Mouse (Mus musculus) embryonic facial prominence, embryonic 13.5 days (tissue): ENCODE data around the gene AI597479. TPM values are rescaled to one million over a fixed set of nuclear protein-coding genes. Genes with fewer than 3 reads are reported as not detected.
"Not testable (repeated sequence)": the region's sequence is repeated elsewhere in the genome, so short reads cannot be mapped to it uniquely, and the experiment has no call there.

Source experiments
- ATAC-seq: fragments of 200-750 bp; cut with Nextera tagmentation; 2 replicates; pipeline ENCODE4 v1.8.0; 2017; ENCODE audit warnings: low read depth; ENCODE audit not compliant: insufficient number of reproducible peaks, insufficient read depth, low FRiP score, low TSS enrichment
- H3K27ac ChIP-seq: fragments of 300-500 bp; sonication (generic); 2 replicates; pipeline ENCODE4 v1.5.1; 2015; ENCODE audit warnings: moderate library complexity, mild to moderate bottlenecking, inconsistent platforms
- H3K27me3 ChIP-seq: fragments of 300-500 bp; sonication (generic); 2 replicates; pipeline ENCODE4 v1.6.1; 2015; ENCODE audit warnings: mild to moderate bottlenecking, inconsistent platforms
- H3K36me3 ChIP-seq: fragments of 300-500 bp; sonication (generic); 2 replicates; pipeline ENCODE4 v1.6.1; 2015; ENCODE audit warnings: mild to moderate bottlenecking, inconsistent platforms
- H3K4me1 ChIP-seq: fragments of 300-500 bp; sonication (generic); 2 replicates; pipeline ENCODE4 v1.6.1; 2015; ENCODE audit warnings: inconsistent platforms
- H3K4me2 ChIP-seq: fragments of 300-500 bp; sonication (generic); 2 replicates; pipeline ENCODE4 v1.6.1; 2015; ENCODE audit warnings: moderate library complexity, mild to moderate bottlenecking, inconsistent platforms
- H3K4me3 ChIP-seq: fragments of 300-500 bp; sonication (generic); 2 replicates; pipeline ENCODE4 v1.5.1; 2015; ENCODE audit warnings: mild to moderate bottlenecking, inconsistent platforms
- H3K9ac ChIP-seq: fragments of 300-500 bp; sonication (generic); 2 replicates; pipeline ENCODE4 v1.6.1; 2015; ENCODE audit warnings: mild to moderate bottlenecking, inconsistent platforms
- H3K9me3 ChIP-seq: fragments of 300-500 bp; sonication (generic); 2 replicates; pipeline ENCODE4 v1.6.1; 2016; ENCODE audit warnings: inconsistent platforms
- WGBS: fragments of 180-500 bp; shearing (Covaris S2); methylation state at CpG from one replicate; pipeline ENCODE4 v1.1.7; 2015; ENCODE audit warnings: mixed read lengths; 5-methylcytosine and 5-hydroxymethylcytosine counted together
- polyA plus RNA-seq: library from polyadenylated mRNA; unstranded; fragments of >200 nt; fragmentation: Nextera tagmentation; extraction: Ambion mirVana; gene quantifications from 2 replicates; pipeline ENCODE4 v1.2.1, GENCODE M21; 2015

AI597479 gene
- polyA plus RNA-seq, 1 experiment from 2014 or later, result 34.2 TPM

DNA sequence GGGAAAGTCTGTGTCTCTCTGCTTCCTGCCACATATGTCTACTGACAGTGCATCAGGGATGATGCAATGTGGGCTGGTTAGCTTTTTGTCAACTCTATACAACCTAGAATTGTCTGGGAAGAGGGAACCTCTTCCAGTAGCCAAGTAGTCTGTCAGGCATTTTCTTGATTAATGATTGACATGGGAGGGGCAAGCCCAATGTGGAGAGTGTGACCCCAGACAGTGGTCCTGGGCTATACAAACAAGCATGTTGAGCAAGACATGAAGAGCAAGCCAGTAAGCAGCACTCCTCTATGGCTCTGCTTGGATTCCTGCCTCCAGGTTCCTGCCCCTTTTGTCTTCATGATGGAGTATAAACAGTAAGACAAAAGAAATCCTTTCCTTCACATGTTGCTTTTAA is 28.7 kb downstream of the AI597479 start:
- Histone ChIP-seq H3K4me1 (0 out of 2 replicates have a peak, but pooled peaks cover 5% of the 10 kb centered on the region), H3K4me2 (no peak overlapping the region), H3K27ac (no peak overlapping the region), H3K9ac (no peak overlapping the region), H3K27me3 (no peaks in the 10 kb centered on the region), H3K36me3 (peaks cover 27% of the 10 kb centered on the region), H3K4me3 (no peak overlapping the region), H3K9me3 (no peaks in the 10 kb centered on the region)
- ATAC-seq, result no peak

DNA sequence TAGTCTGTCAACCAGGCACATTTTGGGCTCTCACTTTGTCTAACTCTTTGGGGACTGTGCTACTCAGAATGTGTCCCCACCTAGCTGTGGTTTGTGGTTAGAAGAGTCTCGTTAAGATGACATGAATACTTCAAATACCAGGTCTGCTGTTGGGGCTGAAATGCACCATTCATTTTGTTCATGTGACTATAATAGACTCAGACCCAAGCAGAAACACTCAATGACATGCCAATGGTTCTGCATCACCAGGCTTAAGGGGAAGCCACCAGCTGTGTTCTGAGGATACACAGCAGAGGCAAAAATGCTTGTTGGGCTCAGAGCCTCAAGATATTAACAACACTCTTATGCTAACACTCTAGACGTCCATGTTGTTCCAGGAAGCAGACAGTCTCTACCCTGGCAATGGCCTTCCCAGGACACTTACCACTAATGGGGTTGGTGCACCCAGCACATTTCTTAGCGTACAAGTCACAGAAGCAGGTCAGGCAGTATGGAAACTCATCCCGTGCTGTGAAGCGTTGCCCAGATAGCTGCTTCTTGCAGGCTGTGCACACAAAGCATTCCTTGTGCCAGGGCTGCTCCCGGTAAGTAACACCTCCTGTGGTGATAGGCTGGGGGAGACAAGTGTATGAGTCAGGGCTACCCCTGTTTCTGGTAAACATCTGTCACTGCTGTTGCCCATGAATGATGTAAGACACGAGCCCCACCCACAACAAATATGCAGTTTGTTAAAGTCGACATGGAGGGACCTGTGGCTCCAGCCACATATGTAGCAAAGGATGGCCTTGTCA is 29.5 kb downstream of the AI597479 start:
- Histone ChIP-seq H3K9ac (no peak overlapping the region), H3K4me1 (0 out of 2 replicates have a peak, but pooled peaks cover 5% of the 10 kb centered on the region), H3K27me3 (no peaks in the 10 kb centered on the region), H3K4me3 (no peak overlapping the region), H3K4me2 (no peak overlapping the region), H3K27ac (no peak overlapping the region), H3K36me3 (peaks cover 27% of the 10 kb centered on the region), H3K9me3 (no peaks in the 10 kb centered on the region)
- no peak for ATAC-seq
- 67% methylated on average over 8 of the region's 8 CpGs for WGBS

DNA sequence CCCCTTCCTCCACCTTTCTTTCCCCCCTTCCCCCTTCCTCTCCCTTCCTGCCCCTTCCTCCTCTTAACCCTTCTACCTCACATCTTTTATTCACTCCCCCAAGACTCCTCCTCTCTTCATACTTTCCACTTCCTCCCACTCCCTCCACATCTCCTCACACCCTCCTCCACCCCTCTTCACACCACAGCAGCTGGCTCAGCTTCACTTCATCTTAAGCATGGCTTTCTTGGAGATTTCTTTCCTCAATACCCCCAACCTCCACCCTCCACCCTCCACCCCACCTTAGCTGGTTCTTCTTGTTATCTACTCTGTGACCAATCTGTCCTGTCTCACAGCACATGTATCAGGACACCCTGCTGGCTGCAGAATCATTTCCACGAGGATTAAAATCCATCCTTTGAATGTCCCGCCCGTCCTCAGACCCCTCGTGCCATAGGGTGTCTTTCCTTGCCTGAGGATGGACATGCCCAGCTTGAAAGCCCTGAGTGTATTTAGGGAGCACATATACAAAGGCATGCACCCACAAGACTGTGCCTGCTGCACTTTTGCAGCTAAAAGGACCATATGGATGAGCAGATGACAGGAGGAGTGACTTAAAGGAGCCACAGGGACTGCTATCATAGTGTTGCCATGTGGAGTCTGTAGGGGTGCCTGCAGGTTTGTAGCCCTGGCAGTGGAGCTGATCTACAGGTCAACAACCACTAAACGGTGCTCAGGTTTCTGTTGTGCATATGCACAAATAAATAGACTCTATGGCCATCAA is 31.9 kb downstream of the AI597479 start:
- H3K4me3 ChIP-seq, result no peak overlapping the region
- WGBS, result 83% methylated on average over 5 of the region's 5 CpGs

DNA sequence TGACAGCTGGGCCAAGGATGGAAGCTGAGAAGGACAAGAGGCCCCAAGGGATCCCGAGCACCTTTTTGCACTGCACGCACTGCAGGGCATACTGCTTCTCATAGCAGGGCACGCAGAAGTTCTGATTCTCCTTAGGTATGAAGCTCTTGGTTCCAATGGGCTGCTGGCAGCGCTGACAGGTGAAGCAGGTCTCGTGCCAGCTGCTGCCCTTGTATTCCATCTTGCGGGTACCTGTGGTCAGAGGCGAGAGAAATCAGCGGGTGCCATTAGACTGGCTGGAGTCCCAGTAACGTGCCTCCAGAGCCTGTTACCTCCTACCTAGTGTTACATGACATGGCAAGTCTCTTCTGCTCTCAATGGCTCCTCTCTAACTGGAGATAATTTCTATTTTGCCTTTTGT is 33.1 kb downstream of the AI597479 start:
- Histone ChIP-seq H3K27ac (no peak overlapping the region), H3K9ac (no peak overlapping the region), H3K4me1 (0 out of 2 replicates have a peak, but pooled peaks cover 5% of the 10 kb centered on the region), H3K4me3 (no peak overlapping the region), H3K36me3 (peaks cover 22% of the 10 kb centered on the region), H3K9me3 (no peaks in the 10 kb centered on the region), H3K4me2 (no peak overlapping the region), H3K27me3 (no peaks in the 10 kb centered on the region)
- WGBS, result 90% methylated on average over 9 of the region's 9 CpGs
- ATAC-seq, result no peak

More for the DNA sequence above, 31.9 kb downstream of the AI597479 start:
- Histone ChIP-seq H3K4me1 (0 out of 2 replicates have a peak, but pooled peaks cover 5% of the 10 kb centered on the region), H3K4me2 (no peak overlapping the region), H3K27ac (no peak overlapping the region), H3K9ac (no peak overlapping the region), H3K9me3 (no peaks in the 10 kb centered on the region), H3K27me3 (no peaks in the 10 kb centered on the region), H3K36me3 (peaks cover 13% of the 10 kb centered on the region)
- ATAC-seq, result no peak

DNA sequence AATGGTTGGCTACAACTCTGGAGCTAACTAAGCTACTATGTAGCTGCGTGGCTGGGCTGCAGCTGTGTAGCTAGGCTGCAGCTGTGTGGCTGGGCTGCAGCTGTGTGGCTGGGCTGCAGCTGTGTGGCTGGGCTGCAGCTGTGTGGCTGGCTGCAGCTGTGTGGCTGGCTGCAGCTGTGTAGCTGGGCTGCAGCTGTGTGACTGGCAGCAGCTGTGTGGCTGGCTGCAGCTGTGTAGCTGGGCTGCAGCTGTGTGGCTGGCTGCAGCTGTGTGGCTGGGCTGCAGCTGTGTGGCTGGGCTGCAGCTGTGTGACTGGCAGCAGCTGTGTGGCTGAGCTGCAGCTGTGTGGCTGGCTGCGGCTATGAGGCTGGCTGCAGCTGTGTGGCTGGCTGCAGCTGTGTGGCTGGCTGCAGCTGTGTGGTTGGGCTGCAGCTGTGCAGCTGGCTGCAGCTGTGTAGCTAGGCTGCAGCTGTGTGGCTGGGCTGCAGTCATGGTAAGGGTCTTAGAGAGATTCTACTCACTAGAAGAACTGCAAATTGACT is 38.0 kb downstream of the AI597479 start:
- not testable (repeated sequence) for H3K4me3 ChIP-seq, H3K9ac ChIP-seq, H3K4me1 ChIP-seq, H3K27me3 ChIP-seq, ATAC-seq, H3K27ac ChIP-seq, H3K9me3 ChIP-seq, H3K4me2 ChIP-seq
- H3K36me3 ChIP-seq, result peaks cover 11% of the 10 kb centered on the region
- WGBS, result 79% methylated on average over 2 of the region's 2 CpGs

DNA sequence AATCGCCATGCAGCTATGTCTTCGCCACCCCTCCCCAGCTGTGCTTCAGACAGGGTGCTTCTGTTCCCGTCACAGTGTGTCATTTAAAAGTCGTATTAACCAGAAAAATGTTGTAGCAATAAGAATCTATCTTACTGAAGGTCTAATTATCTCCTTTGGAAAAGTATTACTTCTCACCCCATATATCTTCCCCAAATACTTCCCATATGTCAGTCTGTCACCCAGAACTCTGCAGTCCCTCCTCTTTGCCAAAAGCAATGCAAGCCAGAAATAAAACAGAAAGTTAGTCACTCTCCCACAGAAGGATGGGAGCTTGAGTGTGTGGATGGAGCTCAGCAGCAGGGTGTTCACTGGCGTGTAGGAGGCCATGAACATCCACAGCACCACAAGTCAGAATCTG is 38.8 kb downstream of the AI597479 start:
- H3K4me2 ChIP-seq, result no peak overlapping the region
- no peak overlapping the region for H3K4me3 ChIP-seq
- no peaks in the 10 kb centered on the region for H3K4me1 ChIP-seq
- ATAC-seq, result no peak
- no peak overlapping the region for H3K9ac ChIP-seq
- 88% methylated on average over 5 of the region's 5 CpGs for WGBS
- no peaks in the 10 kb centered on the region for H3K9me3 ChIP-seq
- H3K27me3 ChIP-seq, result no peaks in the 10 kb centered on the region
- H3K27ac ChIP-seq, result no peak overlapping the region
- H3K36me3 ChIP-seq, result peaks cover 11% of the 10 kb centered on the region

DNA sequence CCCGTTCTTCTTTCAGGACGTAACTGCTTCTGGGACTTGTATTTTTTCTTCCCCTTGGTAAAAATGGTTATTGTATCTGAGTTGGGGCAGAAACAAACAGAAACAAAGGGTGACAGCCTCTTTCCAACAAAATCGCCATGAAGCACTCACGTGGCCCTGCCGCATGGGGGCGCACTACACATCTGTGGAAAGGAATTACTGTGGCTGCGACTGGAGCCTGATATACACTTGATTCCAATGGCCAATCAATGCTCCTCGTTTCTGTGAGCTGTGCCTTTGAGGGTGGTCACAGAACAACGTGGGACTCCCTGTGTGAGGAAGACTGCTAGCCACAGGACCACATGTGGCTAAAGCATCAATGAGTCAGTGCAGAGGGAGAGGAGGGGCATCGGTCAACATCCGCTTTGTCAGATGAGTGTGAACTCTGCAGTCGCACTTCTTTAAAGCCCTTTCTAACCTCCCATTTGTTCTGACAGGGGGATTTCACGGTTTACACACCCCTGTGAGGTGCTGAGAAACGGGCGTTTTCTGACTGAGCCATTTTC is 39.8 kb downstream of the AI597479 start:
- H3K27me3 ChIP-seq, result no peaks in the 10 kb centered on the region
- H3K36me3 ChIP-seq, result peaks cover 11% of the 10 kb centered on the region
- H3K9ac ChIP-seq, result no peak overlapping the region
- peaks cover 7% of the 10 kb centered on the region; the same call in 1 of the 2 replicates for H3K4me1 ChIP-seq
- H3K27ac ChIP-seq, result no peak overlapping the region
- no peak overlapping the region for H3K4me2 ChIP-seq
- no peaks in the 10 kb centered on the region for H3K9me3 ChIP-seq
- H3K4me3 ChIP-seq, result no peak overlapping the region
- no peak for ATAC-seq
- WGBS, result 78% methylated on average over 15 of the region's 15 CpGs

DNA sequence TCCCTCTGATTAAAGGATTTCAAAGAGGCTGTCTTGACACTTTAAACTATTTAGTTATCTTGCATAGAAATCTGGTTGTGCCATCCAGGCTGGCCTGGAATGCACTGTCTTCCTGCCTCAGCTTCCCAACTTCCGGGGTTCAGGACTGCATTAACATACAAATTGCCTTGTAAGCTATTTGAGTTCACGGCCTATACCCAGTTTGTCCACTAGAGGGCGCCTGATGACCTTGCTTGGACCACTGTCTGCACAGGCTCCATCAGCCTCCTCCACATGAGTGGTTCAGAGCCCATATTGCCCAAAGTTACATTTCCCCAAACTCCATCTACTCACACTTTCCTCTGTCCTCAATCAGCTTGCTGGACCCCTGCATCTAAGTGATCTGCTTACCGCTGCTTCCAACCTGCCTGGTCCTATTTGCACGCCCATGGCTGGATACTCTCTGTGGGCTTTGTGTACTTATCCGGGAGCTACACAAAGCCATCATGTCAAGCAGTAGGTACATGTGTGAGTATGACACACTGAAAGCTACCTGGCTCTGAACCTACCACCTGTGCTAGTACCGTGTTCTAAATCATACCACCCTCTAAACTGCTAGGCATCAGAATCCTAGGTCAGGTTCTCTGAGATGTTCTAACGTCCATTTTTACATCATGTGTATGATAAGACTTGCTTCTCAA is 41.2 kb downstream of the AI597479 start:
- no peak overlapping the region for H3K27ac ChIP-seq
- H3K36me3 ChIP-seq, result peaks cover 11% of the 10 kb centered on the region
- peaks cover 7% of the 10 kb centered on the region; the same call in 1 of the 2 replicates for H3K4me1 ChIP-seq
- no peak overlapping the region for H3K4me3 ChIP-seq
- H3K27me3 ChIP-seq, result no peaks in the 10 kb centered on the region
- ATAC-seq, result no peak
- H3K9me3 ChIP-seq, result no peaks in the 10 kb centered on the region
- 51% methylated on average over 8 of the region's 8 CpGs for WGBS
- no peak overlapping the region for H3K4me2 ChIP-seq
- no peak overlapping the region for H3K9ac ChIP-seq

DNA sequence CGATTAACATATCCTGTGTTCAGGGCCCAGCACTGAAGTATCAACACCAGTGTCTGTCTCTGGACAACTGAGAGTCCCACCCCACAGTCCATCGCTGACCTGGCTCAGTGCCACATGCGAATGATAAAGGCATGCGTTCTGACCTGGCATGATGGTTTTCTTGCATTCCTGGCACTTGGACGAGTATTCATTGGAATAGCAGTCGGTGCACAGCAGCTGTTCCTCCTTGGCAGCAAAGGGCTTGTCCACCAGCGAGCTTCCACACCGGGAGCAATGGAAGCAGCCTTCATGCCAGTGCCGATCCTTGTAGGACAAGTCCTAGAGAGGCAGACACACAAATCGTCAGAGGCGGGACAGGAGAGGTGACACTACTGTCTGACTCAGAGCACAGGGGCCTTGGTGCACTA is 43.0 kb downstream of the AI597479 start:
- no peak overlapping the region for H3K27ac ChIP-seq
- no peak overlapping the region for H3K9ac ChIP-seq
- no peak overlapping the region for H3K4me3 ChIP-seq
- no peaks in the 10 kb centered on the region for H3K27me3 ChIP-seq
- WGBS, result 83% methylated on average over 11 of the region's 11 CpGs
- no peaks in the 10 kb centered on the region for H3K9me3 ChIP-seq
- no peak overlapping the region for H3K4me2 ChIP-seq
- peaks cover 3% of the 10 kb centered on the region for H3K36me3 ChIP-seq
- ATAC-seq, result no peak
- H3K4me1 ChIP-seq, result peaks cover 10% of the 10 kb centered on the region

DNA sequence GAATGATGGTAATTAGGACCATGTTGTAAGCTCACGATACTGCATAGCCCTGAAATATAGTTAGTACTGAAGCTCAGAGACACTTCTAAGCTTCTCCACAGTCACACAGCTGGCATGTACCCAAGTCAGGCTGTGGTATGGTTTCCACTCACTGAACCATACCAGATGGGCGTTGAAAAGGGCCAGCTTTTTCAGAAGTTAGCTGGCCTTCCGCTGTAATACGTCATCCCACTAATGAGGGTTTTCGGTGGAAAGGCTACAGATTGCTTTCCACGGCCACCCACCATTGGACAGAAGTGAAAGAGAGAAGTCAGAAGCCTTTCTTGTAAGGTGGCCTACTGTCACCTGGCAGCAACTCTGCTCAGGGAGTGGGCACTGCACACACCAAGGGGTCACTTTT is 44.3 kb downstream of the AI597479 start:
- Histone ChIP-seq H3K4me3 (no peak overlapping the region), H3K27me3 (no peaks in the 10 kb centered on the region), H3K27ac (no peak overlapping the region), H3K9ac (no peak overlapping the region), H3K36me3 (no peaks in the 10 kb centered on the region), H3K4me1 (peaks cover 12% of the 10 kb centered on the region), H3K4me2 (no peak overlapping the region), H3K9me3 (no peaks in the 10 kb centered on the region)
- no peak for ATAC-seq
- WGBS, result 67% methylated on average over 6 of the region's 6 CpGs

DNA sequence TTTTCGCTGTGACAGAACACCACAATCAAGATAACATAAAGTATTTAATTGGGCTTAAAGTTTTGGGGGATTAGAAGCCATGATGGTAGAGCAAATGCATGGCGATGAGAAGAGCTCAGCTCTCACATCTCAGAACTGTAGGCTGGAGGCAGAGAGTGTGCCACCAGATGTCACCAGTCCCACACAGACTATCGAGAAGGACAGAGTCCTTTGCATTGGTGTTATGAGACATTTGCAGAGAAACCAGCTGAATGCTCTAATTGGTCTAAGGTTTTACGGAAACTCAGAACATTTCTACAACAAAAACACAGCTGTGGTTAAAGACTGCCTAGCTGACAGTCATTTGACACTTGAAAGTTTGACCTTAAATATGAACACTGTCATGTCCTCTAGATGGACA is 44.8 kb downstream of the AI597479 start:
- H3K9me3 ChIP-seq, result no peaks in the 10 kb centered on the region
- no peaks in the 10 kb centered on the region for H3K27me3 ChIP-seq
- no peak for ATAC-seq
- H3K36me3 ChIP-seq, result no peaks in the 10 kb centered on the region
- WGBS, result 76% methylated on average over 4 of the region's 4 CpGs
- H3K4me1 ChIP-seq, result peaks cover 12% of the 10 kb centered on the region
- H3K9ac ChIP-seq, result no peak overlapping the region
- no peak overlapping the region for H3K4me2 ChIP-seq
- no peak overlapping the region for H3K4me3 ChIP-seq
- H3K27ac ChIP-seq, result no peak overlapping the region
